Mouse (Mus musculus) lung, embryonic 14.5 days (tissue): ENCODE data around the gene Rbm8a. TPM values are rescaled to one million over a fixed set of nuclear protein-coding genes. Genes with fewer than 3 reads are reported as not detected.

Experiments
- ATAC-seq: fragments of 200-750 bp; cut with Nextera tagmentation; 2 replicates; pipeline ENCODE4 v1.8.0; 2017; ENCODE audit warnings: mild to moderate bottlenecking, moderate TSS enrichment, moderate library complexity; ENCODE audit not compliant: insufficient read depth
- DNase-seq: peaks from one replicate; pipeline ENCODE4 v3.0.0-alpha.2; 2015
- H3K27ac ChIP-seq: fragments of 300-500 bp; sonication (generic); 2 replicates; pipeline ENCODE4 v1.5.1; 2014; ENCODE audit warnings: low read depth, mild to moderate bottlenecking, moderate library complexity
- H3K27me3 ChIP-seq: fragments of 300-500 bp; sonication (generic); 2 replicates; pipeline ENCODE4 v1.6.1; 2014; ENCODE audit warnings: low read length, control low read depth; ENCODE audit not compliant: insufficient read depth
- H3K36me3 ChIP-seq: fragments of 300-500 bp; sonication (generic); 2 replicates; pipeline ENCODE4 v1.6.1; 2014; ENCODE audit warnings: control low read depth; ENCODE audit not compliant: insufficient read depth
- H3K4me1 ChIP-seq: fragments of 300-500 bp; sonication (generic); 2 replicates; pipeline ENCODE4 v1.6.1; 2014; ENCODE audit warnings: antibody characterized with exemption, control low read depth; ENCODE audit not compliant: insufficient read depth
- H3K4me2 ChIP-seq: fragments of 300-500 bp; sonication (generic); 2 replicates; pipeline ENCODE4 v1.6.1; 2014; ENCODE audit warnings: mild to moderate bottlenecking
- H3K4me3 ChIP-seq: fragments of 300-500 bp; sonication (generic); 2 replicates; pipeline ENCODE4 v1.5.1; 2014; ENCODE audit warnings: low read depth, low read length
- H3K9ac ChIP-seq: fragments of 300-500 bp; sonication (generic); 2 replicates; pipeline ENCODE4 v1.6.1; 2014
- H3K9me3 ChIP-seq: fragments of 300-500 bp; sonication (generic); 2 replicates; pipeline ENCODE4 v1.6.1; 2016; ENCODE audit warnings: low read depth, low read length, control low read depth
- CTCF ChIP-seq: IDR thresholded peaks from 2 replicates; pipeline ENCODE4 v1.5.1; 2016; ENCODE audit warnings: antibody characterized with exemption, low read depth
- WGBS: fragments of 180-500 bp; shearing (Covaris S2); extraction: QIAGEN DNeasy Blood & Tissue Kit; methylation state at CpG from one replicate; pipeline ENCODE4 v1.1.7; 2014; 5-methylcytosine and 5-hydroxymethylcytosine counted together
- polyA plus RNA-seq: library from polyadenylated mRNA; unstranded; fragments of >200 nt; fragmentation: Nextera tagmentation; extraction: Ambion mirVana; gene quantifications from 2 replicates; pipeline ENCODE4 v1.2.1, GENCODE M21; 2014

Gene Rbm8a
- polyA plus RNA-seq, 1 experiment from 2014 or later = 163 TPM

GRCm38 (mm10) chr3:96634015-96634414 is 4.3 kb downstream of the Rbm8a start:
- peaks cover 46% of the 10 kb centered on the region for H3K36me3 ChIP-seq
- DNase-seq = no peak
- no peak overlapping the region for H3K9ac ChIP-seq
- no peak for TF ChIP-seq CTCF
- H3K27ac ChIP-seq = no peak overlapping the region
- ATAC-seq = no peak
- WGBS = 69% methylated on average over 1 of the region's 1 CpGs
- no peak overlapping the region for H3K4me3 ChIP-seq
- no peak overlapping the region for H3K4me2 ChIP-seq
- H3K27me3 ChIP-seq = no peaks in the 10 kb centered on the region
- peaks cover 7% of the 10 kb centered on the region; the same call in 1 of the 2 replicates for H3K4me1 ChIP-seq
- H3K9me3 ChIP-seq = no peaks in the 10 kb centered on the region

- Histone ChIP-seq H3K36me3 (peaks cover 56% of the 10 kb centered on the region), H3K4me1 (peaks cover 5% of the 10 kb centered on the region; the same call in 1 of the 2 replicates), H3K9ac (peak within 1 kb of the TSS; percentile 97), H3K4me2 (peak within 1 kb of the TSS; percentile 66), H3K9me3 (no peaks in the 10 kb centered on the region), H3K27ac (peak within 1 kb of the TSS; percentile 86), H3K4me3 (peak within 1 kb of the TSS; percentile 93), H3K27me3 (no peaks in the 10 kb centered on the region)
- peak; percentile 97 for ATAC-seq
- TF ChIP-seq CTCF = peak; percentile 56
- DNase-seq = peak; percentile 93
- 2% methylated on average over 60 of the region's 60 CpGs for WGBS
These were observed 5.5 kb downstream of the Rbm8a start, which contains the start of the genes Pex11b and Gm42957 for GRCm38 (mm10) chr3:96634928-96635879. Pex11b (plus strand) TSS chr3:96635376. Gm42957 (plus strand) TSS chr3:96635474.

GRCm38 (mm10) chr3:96635906-96636305 is 6.2 kb downstream of the Rbm8a start:
- H3K36me3 ChIP-seq = peaks cover 58% of the 10 kb centered on the region
- ATAC-seq = no peak

GRCm38 (mm10) chr3:96636448-96636847 is 6.7 kb downstream of the Rbm8a start:
- 59% methylated on average over 11 of the region's 11 CpGs for WGBS
- H3K4me1 ChIP-seq = peaks cover 5% of the 10 kb centered on the region; the same call in 1 of the 2 replicates
- DNase-seq (no peak), ATAC-seq (no peak)
- no peak for TF ChIP-seq CTCF
- peak overlapping the region; percentile 66 for H3K4me2 ChIP-seq
- no peak overlapping the region for H3K27ac ChIP-seq
- no peaks in the 10 kb centered on the region for H3K9me3 ChIP-seq
- peak overlapping the region; percentile 97 for H3K9ac ChIP-seq
- peak overlapping the region; percentile 93 for H3K4me3 ChIP-seq
- H3K27me3 ChIP-seq = no peaks in the 10 kb centered on the region
- H3K36me3 ChIP-seq = peaks cover 58% of the 10 kb centered on the region

More at GRCm38 (mm10) chr3:96635906-96636305, 6.2 kb downstream of the Rbm8a start:
- Histone ChIP-seq H3K4me1 (peaks cover 5% of the 10 kb centered on the region; the same call in 1 of the 2 replicates), H3K27ac (peak overlapping the region; percentile 86), H3K9ac (peak overlapping the region; percentile 97), H3K4me3 (peak overlapping the region; percentile 93), H3K27me3 (no peaks in the 10 kb centered on the region), H3K4me2 (peak overlapping the region; percentile 66), H3K9me3 (no peaks in the 10 kb centered on the region)
- 5% methylated on average over 15 of the region's 15 CpGs for WGBS
- DNase-seq = no peak
- TF ChIP-seq CTCF = no peak

GRCm38 (mm10) chr3:96639219-96639618 is 9.5 kb downstream of the Rbm8a start:
- peak; percentile 74 for TF ChIP-seq CTCF

GRCm38 (mm10) chr3:96645018-96645649 is 15.4 kb downstream of the Rbm8a start, which contains the start of gene Itga10:
Itga10 (plus strand) TSS chr3:96645584.
- H3K9me3 ChIP-seq = no peaks in the 10 kb centered on the region
- H3K27me3 ChIP-seq = no peaks in the 10 kb centered on the region
- H3K9ac ChIP-seq = no peak within 1 kb of the TSS
- H3K4me2 ChIP-seq = no peak within 1 kb of the TSS
- ATAC-seq (peak; percentile 41; the same call in 1 of the 2 replicates), DNase-seq (peak; percentile 73)
- peaks cover 40% of the 10 kb centered on the region for H3K36me3 ChIP-seq
- H3K27ac ChIP-seq = no peak within 1 kb of the TSS
- WGBS = 62% methylated on average over 7 of the region's 7 CpGs
- no peak within 1 kb of the TSS for H3K4me3 ChIP-seq
- no peaks in the 10 kb centered on the region for H3K4me1 ChIP-seq
- TF ChIP-seq CTCF = peak; percentile 64

More at GRCm38 (mm10) chr3:96639219-96639618, 9.5 kb downstream of the Rbm8a start:
- H3K4me2 ChIP-seq = no peak overlapping the region
- DNase-seq = peak; percentile 81
- no peak overlapping the region for H3K27ac ChIP-seq
- H3K9me3 ChIP-seq = no peaks in the 10 kb centered on the region
- 73% methylated on average over 1 of the region's 1 CpGs for WGBS
- peaks cover 5% of the 10 kb centered on the region; the same call in 1 of the 2 replicates for H3K4me1 ChIP-seq
- H3K36me3 ChIP-seq = peaks cover 57% of the 10 kb centered on the region
- no peak overlapping the region for H3K4me3 ChIP-seq
- no peak for ATAC-seq
- no peaks in the 10 kb centered on the region for H3K27me3 ChIP-seq
- H3K9ac ChIP-seq = no peak overlapping the region
